Mouse (Mus musculus) adrenal gland, adult 18-20 months (tissue): ENCODE measurements at regions not wholly inside any gene's neighbourhood (a gene's known extent, or its start where the extent isn't known, plus 50 kb on each side); places are given as distances from the start of the nearest gene placed in this dataset.

Source experiments
- DNase-seq, 2 experiments: peaks; one replicate each; pipeline ENCODE4 v3.0.0; 2021 to 2022; ENCODE audit warnings: low spot score in 2 of 2

GRCm38 (mm10) chr10:38875667-38876245 is 54.2 kb upstream of the Rfpl4b start:
- peak; percentile 55 to 67 for DNase-seq

GRCm38 (mm10) chr10:38879271-38879670 is 57.7 kb upstream of the Rfpl4b start:
- no peak for DNase-seq

DNA sequence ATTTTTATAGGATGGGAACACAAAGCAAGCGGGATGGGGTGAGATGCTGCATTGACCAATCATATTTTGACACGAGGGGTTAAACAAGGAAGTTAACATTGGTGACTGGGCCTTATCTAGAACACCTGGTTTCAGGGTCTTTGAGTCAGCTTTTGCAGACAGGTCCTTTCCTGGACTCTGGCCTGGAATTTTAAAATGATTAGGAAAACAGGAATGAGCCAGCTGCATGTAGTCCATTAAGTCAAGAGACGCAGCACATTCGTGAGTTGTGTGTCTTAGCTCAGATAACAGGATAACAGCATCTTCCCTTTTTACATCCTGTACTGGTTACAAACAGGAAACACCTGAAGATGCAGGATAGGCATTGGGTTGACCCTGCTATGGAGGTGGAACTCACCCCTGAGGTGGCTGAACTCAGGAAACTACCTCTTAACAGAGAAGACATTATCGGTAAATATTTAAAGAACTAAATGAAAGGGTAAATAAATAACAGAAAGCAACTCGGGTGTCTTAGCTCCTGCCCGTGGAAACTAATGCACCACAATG is 59.1 kb upstream of the Rfpl4b start:
- no peak for DNase-seq

- DNase-seq = no peak
These were observed 60.6 kb upstream of the Rfpl4b start for GRCm38 (mm10) chr10:38882154-38882553.

GRCm38 (mm10) chr10:38883816-38884599 is 62.4 kb upstream of the Rfpl4b start:
- no peak for DNase-seq

DNA sequence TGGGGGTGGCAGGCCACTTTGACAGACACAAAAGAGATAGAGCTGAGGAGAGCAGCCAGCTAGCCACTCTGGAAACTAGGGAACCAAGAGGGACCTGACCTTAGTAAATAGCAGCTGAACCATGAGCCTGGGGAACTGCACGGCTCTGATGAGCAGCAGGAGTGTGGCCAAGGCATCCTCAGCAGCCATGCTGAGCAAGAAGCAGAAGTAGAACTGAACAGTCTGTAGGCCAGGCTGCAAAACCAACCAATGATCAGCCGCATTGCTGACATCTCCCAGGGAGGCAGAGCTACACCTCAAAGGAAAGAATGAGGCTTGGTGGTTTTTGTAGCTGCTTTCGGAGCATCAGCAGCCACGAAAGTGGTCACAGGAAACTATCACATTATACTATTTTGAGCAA is 63.1 kb upstream of the Rfpl4b start:
- no peak for DNase-seq

DNA sequence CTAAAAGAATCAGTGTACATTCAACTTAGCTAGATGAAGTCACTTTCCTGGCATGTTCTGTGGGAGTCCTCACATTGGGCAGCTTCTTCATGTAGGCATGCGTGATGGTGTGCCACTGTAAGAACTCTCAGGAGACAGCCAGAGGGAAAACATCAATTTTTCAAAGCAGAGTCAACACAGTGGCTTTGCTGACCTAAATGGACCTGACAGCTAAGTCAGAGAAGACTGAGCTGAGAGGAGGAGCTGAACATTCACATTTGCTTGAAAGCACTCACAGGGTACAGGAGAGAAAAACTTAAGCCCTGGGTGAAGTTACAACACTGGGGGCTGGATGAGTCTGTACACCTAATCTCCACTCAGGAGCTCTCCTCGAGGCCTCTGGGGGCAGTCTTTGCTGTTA is 64.9 kb upstream of the Rfpl4b start:
- DNase-seq = no peak

DNA sequence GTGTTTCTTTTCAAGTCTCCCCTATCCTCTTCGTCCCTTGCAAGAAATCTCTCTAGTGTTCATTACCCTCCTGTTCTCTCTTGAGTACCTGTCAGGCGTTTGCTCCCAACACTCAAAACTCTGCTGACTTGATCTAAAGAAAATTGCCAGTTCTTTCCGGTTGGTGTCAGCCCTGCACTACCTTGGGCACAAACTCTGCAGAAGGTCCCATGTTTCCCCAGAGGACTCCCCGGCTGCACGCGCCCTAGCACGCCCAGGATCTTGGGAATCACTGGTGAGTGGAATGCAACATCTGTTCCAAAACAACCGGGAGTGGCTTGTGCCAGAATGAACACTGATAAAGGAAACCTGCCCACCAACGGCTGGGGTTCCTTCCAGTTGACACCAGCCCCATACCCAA is 66.3 kb upstream of the Rfpl4b start:
- DNase-seq = no peak

DNA sequence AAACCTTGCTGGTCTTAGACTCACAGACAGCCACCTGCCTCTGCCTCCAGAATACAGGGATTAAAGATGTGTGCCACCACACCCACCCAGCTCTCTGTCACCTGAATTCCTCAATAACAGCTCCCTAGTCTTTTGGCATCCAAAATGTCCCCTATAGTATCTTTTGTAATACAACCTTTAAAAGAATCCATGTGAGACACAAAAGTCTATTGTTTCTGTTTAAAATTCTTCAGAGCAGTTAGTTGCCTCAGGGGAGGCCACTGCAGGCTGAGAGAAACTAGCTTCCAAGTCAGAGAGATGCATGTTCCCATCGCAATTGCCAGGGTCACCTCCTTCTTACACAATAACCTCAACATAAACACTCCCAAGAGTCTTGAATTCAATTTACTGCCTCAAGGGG is 70.6 kb upstream of the Lama4 start:
- DNase-seq = no peak

DNA sequence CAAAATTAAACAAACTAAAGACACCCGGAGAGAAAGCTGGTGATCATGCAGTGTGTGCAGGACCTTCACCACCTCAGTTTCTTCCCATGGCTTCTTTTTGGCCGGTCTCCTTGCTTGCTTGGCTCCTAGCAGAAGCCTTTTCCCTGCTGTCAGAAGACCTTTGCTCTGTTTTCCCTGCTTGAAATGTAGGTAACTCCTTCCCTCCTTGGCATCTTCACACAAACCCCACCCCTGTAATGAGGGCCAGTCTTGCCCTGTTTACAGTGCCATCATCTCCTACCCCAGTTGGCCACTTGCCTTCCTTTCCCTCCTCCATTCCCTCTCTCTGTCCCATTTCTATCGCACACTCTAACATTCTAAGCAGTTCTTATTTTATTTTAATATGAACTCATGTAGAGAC is 69.7 kb upstream of the Lama4 start:
- DNase-seq = no peak

DNA sequence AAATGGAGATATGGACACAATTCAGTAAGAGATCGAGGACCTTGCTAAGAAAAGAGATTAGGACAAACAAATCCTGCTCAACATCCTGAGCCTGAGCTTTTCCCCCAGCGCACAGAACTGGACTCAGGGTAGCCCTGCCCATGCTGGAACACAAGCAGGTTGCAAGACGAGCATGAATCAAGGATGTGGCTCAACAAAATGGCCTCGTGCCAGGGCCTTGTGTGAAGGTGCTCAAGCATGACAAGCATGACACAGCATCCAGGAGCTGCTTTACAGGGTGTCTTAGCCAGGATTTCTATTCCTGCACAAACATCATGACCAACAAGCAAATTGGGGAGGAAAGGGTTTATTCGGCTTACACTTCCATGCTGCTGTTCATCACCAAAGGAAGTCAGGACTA is 67.7 kb upstream of the Lama4 start:
- DNase-seq = peak in 1 of 2 experiments; percentile 63

- no peak for DNase-seq
These were observed 59.2 kb upstream of the Lama4 start for GRCm38 (mm10) chr10:38906121-38906520.

DNA sequence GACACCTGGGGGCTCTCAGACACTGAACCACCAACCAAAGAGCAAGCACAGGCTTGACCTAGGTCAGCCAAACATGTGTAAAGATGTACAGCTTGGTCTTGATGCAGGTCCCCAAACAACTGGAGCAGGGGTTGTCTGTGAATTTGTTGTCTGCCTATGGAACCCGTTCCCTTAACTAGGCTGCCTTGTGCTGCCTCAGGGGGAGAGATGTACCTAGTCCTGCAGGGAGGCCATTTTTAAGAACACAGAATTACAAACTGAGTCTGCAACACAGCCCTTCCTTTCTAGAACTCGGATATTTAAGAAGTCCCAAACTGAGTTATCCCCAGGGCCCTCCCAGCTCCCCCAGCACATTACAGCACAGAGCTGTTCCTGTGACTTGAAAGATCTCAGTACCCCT is 57.5 kb upstream of the Lama4 start:
- DNase-seq = no peak

GRCm38 (mm10) chr10:38908277-38908676 is 57.0 kb upstream of the Lama4 start:
- DNase-seq = no peak

GRCm38 (mm10) chr10:38909152-38909732 is 56.1 kb upstream of the Lama4 start:
- DNase-seq = no peak

- DNase-seq = no peak
These were observed 55.5 kb upstream of the Lama4 start for GRCm38 (mm10) chr10:38909843-38910242.

- no peak for DNase-seq
These were observed 52.3 kb upstream of the Lama4 start for GRCm38 (mm10) chr10:38913013-38913412.
